Mouse (Mus musculus): Measurements from ENCODE around the gene Cplx2. TPM values are rescaled to one million over a fixed set of nuclear protein-coding genes. Genes with fewer than 3 reads are reported as not detected.

Gene Cplx2
- polyA plus RNA-seq, 1 experiment from 2014 or later: 26.8 TPM

- no peaks in the 10 kb centered on the region for H3K36me3 ChIP-seq
- H3K27ac ChIP-seq (replicated peaks): peak overlapping the region; percentile 64
- no peak overlapping the region for H3K9ac ChIP-seq (replicated peaks)
- H3K27me3 ChIP-seq: no peaks in the 10 kb centered on the region
- peak; percentile 43; the same call in 1 of the 2 replicates for ATAC-seq (replicated peaks)
- no peak overlapping the region for H3K4me2 ChIP-seq (replicated peaks)
- peaks cover 15% of the 10 kb centered on the region for H3K4me1 ChIP-seq
- H3K9me3 ChIP-seq: no peaks in the 10 kb centered on the region
- H3K4me3 ChIP-seq: no peak overlapping the region
- 80% methylated on average over 4 of the region's 4 CpGs for WGBS
Measured at GRCm38 (mm10) chr13:54412721-54413120, 41.6 kb downstream of the Cplx2 start.

GRCm38 (mm10) chr13:54415059-54415458 is 43.9 kb downstream of the Cplx2 start:
- no peak overlapping the region for H3K27ac ChIP-seq (replicated peaks)
- 97% methylated on average over 4 of the region's 4 CpGs for WGBS
- H3K9me3 ChIP-seq: no peaks in the 10 kb centered on the region

GRCm38 (mm10) chr13:54418781-54419327 is 47.7 kb downstream of the Cplx2 start:
- no peak overlapping the region for H3K9ac ChIP-seq (replicated peaks)
- WGBS: 35% methylated on average over 10 of the region's 10 CpGs
- no peak overlapping the region for H3K4me2 ChIP-seq (replicated peaks)
- no peaks in the 10 kb centered on the region for H3K27me3 ChIP-seq
- no peaks in the 10 kb centered on the region for H3K36me3 ChIP-seq
- no peaks in the 10 kb centered on the region for H3K9me3 ChIP-seq
- H3K27ac ChIP-seq (replicated peaks): peak overlapping the region; percentile 72
- H3K4me1 ChIP-seq: peaks cover 11% of the 10 kb centered on the region
- H3K4me3 ChIP-seq: no peak overlapping the region
- peak; percentile 74 for ATAC-seq (replicated peaks)

More at GRCm38 (mm10) chr13:54415059-54415458, 43.9 kb downstream of the Cplx2 start:
- peaks cover 26% of the 10 kb centered on the region for H3K4me1 ChIP-seq
- no peaks in the 10 kb centered on the region for H3K27me3 ChIP-seq
- H3K4me3 ChIP-seq: no peak overlapping the region
- no peak for ATAC-seq (replicated peaks)
- no peak overlapping the region for H3K4me2 ChIP-seq (replicated peaks)
- no peak overlapping the region for H3K9ac ChIP-seq (replicated peaks)
- no peaks in the 10 kb centered on the region for H3K36me3 ChIP-seq

GRCm38 (mm10) chr13:54420226-54420625 is 49.1 kb downstream of the Cplx2 start:
- Histone ChIP-seq H3K4me2 (replicated peaks) (no peak overlapping the region), H3K9me3 (no peaks in the 10 kb centered on the region), H3K4me1 (peaks cover 16% of the 10 kb centered on the region), H3K27me3 (no peaks in the 10 kb centered on the region), H3K4me3 (no peak overlapping the region), H3K9ac (replicated peaks) (no peak overlapping the region), H3K36me3 (no peaks in the 10 kb centered on the region), H3K27ac (replicated peaks) (no peak overlapping the region)
- no peak for ATAC-seq (replicated peaks)
- 85% methylated on average over 12 of the region's 12 CpGs for WGBS

GRCm38 (mm10) chr13:54425269-54425668 is 54.1 kb downstream of the Cplx2 start:
- Histone ChIP-seq H3K9me3 (no peaks in the 10 kb centered on the region), H3K36me3 (no peaks in the 10 kb centered on the region), H3K27ac (replicated peaks) (peak overlapping the region; percentile 47; the same call in 1 of the 2 replicates), H3K4me2 (replicated peaks) (no peak overlapping the region), H3K4me3 (no peak overlapping the region), H3K27me3 (no peaks in the 10 kb centered on the region), H3K9ac (replicated peaks) (no peak overlapping the region), H3K4me1 (peaks cover 9% of the 10 kb centered on the region)
- 46% methylated on average over 2 of the region's 2 CpGs for WGBS
- peak; percentile 70 for ATAC-seq (replicated peaks)

- Histone ChIP-seq H3K4me2 (replicated peaks) (no peak overlapping the region), H3K9me3 (no peaks in the 10 kb centered on the region), H3K9ac (replicated peaks) (no peak overlapping the region), H3K27ac (replicated peaks) (no peak overlapping the region), H3K4me3 (no peak overlapping the region), H3K27me3 (no peaks in the 10 kb centered on the region), H3K36me3 (no peaks in the 10 kb centered on the region), H3K4me1 (peaks cover 9% of the 10 kb centered on the region)
- 72% methylated on average over 10 of the region's 10 CpGs for WGBS
- no peak for ATAC-seq (replicated peaks)
Measured at GRCm38 (mm10) chr13:54426781-54427655, 55.9 kb downstream of the Cplx2 start.

- H3K4me3 ChIP-seq: no peak overlapping the region
- no peaks in the 10 kb centered on the region for H3K36me3 ChIP-seq
- H3K27me3 ChIP-seq: no peaks in the 10 kb centered on the region
- ATAC-seq (replicated peaks): no peak
- WGBS: 70% methylated on average over 3 of the region's 3 CpGs
- no peak overlapping the region for H3K27ac ChIP-seq (replicated peaks)
- H3K9me3 ChIP-seq: no peaks in the 10 kb centered on the region
- H3K4me2 ChIP-seq (replicated peaks): no peak overlapping the region
- no peak overlapping the region for H3K9ac ChIP-seq (replicated peaks)
- H3K4me1 ChIP-seq: peaks cover 9% of the 10 kb centered on the region
Measured at GRCm38 (mm10) chr13:54428771-54429170, 57.6 kb downstream of the Cplx2 start.

GRCm38 (mm10) chr13:54430051-54430450 is 58.9 kb downstream of the Cplx2 start:
- Histone ChIP-seq H3K4me2 (replicated peaks) (no peak overlapping the region), H3K4me3 (no peak overlapping the region), H3K4me1 (peaks cover 5% of the 10 kb centered on the region), H3K27ac (replicated peaks) (no peak overlapping the region), H3K9ac (replicated peaks) (no peak overlapping the region), H3K36me3 (no peaks in the 10 kb centered on the region), H3K9me3 (no peaks in the 10 kb centered on the region), H3K27me3 (no peaks in the 10 kb centered on the region)
- ATAC-seq (replicated peaks): no peak
- 70% methylated on average over 2 of the region's 2 CpGs for WGBS

- no peaks in the 10 kb centered on the region for H3K36me3 ChIP-seq
- WGBS: 90% methylated on average over 9 of the region's 9 CpGs
- no peak overlapping the region for H3K4me2 ChIP-seq (replicated peaks)
Measured at GRCm38 (mm10) chr13:54431161-54431560, 60.0 kb downstream of the Cplx2 start.

More at GRCm38 (mm10) chr13:54431161-54431560, 60.0 kb downstream of the Cplx2 start:
- Histone ChIP-seq H3K4me3 (no peak overlapping the region), H3K9me3 (no peaks in the 10 kb centered on the region), H3K27ac (replicated peaks) (no peak overlapping the region), H3K27me3 (no peaks in the 10 kb centered on the region), H3K9ac (replicated peaks) (no peak overlapping the region), H3K4me1 (no peaks in the 10 kb centered on the region)
- no peak for ATAC-seq (replicated peaks)

Other genes starting within 250 kb of the Cplx2 start
- gene Hrh2, start 179.2 kb upstream of the Cplx2 start, polyA plus RNA-seq (2015; fragmentation: Nextera tagmentation; extraction: Ambion mirVana): 0.33 and 0.42 TPM in 2 replicates
- 93.8 and 99.1 TPM in 2 replicates for gene Thoc3, start 97.5 kb downstream of the Cplx2 start, polyA plus RNA-seq (2015; fragmentation: Nextera tagmentation; extraction: Ambion mirVana)
- 24.1 and 25.7 TPM in 2 replicates for gene Simc1, start 132.4 kb downstream of the Cplx2 start, polyA plus RNA-seq (2015; fragmentation: Nextera tagmentation; extraction: Ambion mirVana)
- gene 4833439L19Rik, start 194.1 kb downstream of the Cplx2 start, polyA plus RNA-seq (2015; fragmentation: Nextera tagmentation; extraction: Ambion mirVana): 287 and 293 TPM in 2 replicates
- 81.8 and 87.6 TPM in 2 replicates for gene Arl10, start 203.7 kb downstream of the Cplx2 start, polyA plus RNA-seq (2015; fragmentation: Nextera tagmentation; extraction: Ambion mirVana)
- 57.8 and 61.8 TPM in 2 replicates for gene Nop16, start 218.7 kb downstream of the Cplx2 start, polyA plus RNA-seq (2015; fragmentation: Nextera tagmentation; extraction: Ambion mirVana)
- gene Higd2a, start 218.9 kb downstream of the Cplx2 start, polyA plus RNA-seq (2015; fragmentation: Nextera tagmentation; extraction: Ambion mirVana): 211 and 216 TPM in 2 replicates
- gene Cltb, start 240.0 kb downstream of the Cplx2 start, polyA plus RNA-seq (2015; fragmentation: Nextera tagmentation; extraction: Ambion mirVana): 119 and 125 TPM in 2 replicates

Data from forebrain, embryonic 15.5 days (tissue).